Mouse (Mus musculus) layer of hippocampus, postnatal 10 days (tissue): ENCODE results near the gene Plgrkt. TPM values are rescaled to one million over a fixed set of nuclear protein-coding genes. Genes with fewer than 3 reads are reported as not detected.

Experiments used
- total RNA-seq, 2 experiments: library from RNA; stranded (reverse); gene quantifications; 2 replicates each; pipeline ENCODE4 v1.2.3; 2021

The Plgrkt gene
- total RNA-seq, 2 experiments from 2014 or later, result 33.3 to 33.9 TPM

Other genes with a start within 250 kb of the Plgrkt start
- 10 to 100 TPM; 31.9 to 32.1 TPM for gene Jak2, start 115.6 kb downstream of the Plgrkt start, total RNA-seq
- gene Insl6, start 42.0 kb downstream of the Plgrkt start, total RNA-seq, result under 1 TPM in 1 of 2 experiments, not detected in 1; 0.51 TPM
- 1 to 10 TPM; 2.1 to 2.4 TPM for gene Rln1, start 32.7 kb downstream of the Plgrkt start, total RNA-seq
- 1 to 10 TPM; 1.1 to 1.6 TPM for gene Cd274, start 65 bp upstream of the Plgrkt start, total RNA-seq
- under 1 TPM in 1 of 2 experiments, not detected in 1; 0.50 TPM for gene Pdcd1lg2, start 43.5 kb upstream of the Plgrkt start, total RNA-seq
- gene Ric1, start 154.9 kb upstream of the Plgrkt start, total RNA-seq, result 10 to 100 TPM; 44.0 to 49.7 TPM